Mouse (Mus musculus): ENCODE results near the gene Slc22a22.
A peak's percentile ranks its signal among the peaks of the same experiment; 100 is the strongest.

Slc22a22 gene

DNA sequence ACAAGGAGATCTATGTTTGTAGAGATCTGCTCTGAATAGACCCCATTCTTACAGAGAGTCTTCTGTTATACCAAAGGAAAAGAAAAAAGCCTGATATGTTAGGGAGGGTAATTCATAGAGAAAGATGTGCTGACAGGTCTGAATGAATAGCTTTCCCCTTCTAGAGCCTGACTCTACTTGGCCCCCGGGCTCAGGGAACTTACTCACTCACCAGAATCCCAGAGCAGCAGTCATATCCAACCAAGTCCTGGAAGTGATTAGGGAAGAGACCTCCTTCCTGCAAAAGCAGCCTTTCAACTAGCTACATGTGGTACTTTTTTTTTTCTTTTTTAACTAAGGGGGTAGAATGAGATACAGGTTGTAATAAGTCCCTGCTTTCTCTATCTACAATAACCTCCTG, 111.0 kb downstream of the Slc22a22 start:
- no peak for DNase-seq

DNA sequence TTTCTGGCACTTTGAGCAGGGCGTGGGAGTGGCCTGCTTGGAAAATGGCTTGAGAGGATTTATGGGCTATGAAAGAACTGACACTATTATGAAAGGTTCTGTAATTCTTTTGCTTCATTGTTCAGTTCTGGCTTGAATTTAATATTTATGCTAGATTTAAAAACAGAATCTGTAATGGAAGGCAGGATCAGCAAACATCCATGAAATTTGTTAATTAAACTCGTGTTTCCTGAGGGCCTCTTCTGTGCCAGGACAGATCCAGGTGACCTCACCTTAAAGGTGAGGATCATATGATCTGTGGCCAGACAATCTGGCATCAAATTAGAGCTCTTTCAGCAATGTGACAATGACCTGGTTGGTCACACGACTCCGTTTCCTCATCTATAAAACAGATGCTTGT, 122.1 kb downstream of the Slc22a22 start:
- no peak for DNase-seq

DNA sequence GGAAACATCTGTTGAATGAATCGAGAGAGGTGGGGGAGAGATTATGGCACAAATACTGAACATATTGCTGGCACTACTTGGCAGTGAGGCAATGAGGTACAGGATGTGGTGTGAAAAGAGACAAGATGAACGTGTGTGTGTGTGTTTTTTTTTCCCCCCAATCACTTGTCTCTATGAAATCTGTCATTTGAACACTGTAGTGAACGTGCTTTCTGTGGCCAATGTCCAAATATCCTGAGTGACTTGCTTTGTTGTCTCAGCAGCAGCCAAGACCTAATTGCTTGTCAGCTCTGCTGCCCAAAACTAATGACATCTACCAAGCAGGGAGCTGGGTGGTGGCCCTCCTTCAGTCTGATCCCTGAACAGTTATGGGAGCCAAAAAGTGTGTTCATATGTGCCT, 136.9 kb downstream of the Slc22a22 start:
- DNase-seq, result no peak

DNA sequence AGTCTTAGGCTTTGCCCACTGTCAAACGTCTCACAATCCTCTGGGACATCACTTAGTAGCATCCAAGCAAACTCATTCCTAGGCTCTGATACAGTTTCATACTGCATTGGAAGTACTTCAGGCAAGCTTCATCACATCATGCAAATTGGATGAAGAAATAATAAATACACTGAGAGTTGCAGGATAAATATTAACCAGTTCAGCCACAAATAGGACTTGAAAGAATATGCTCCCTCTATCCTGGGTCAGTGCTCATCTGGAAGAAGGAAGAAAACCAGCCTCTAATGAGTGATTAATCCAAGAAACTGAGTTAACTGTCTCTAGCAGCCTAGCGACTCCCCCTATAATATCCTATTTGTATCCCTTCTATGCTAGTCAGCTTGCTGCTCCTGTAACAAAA, 146.1 kb downstream of the Slc22a22 start:
- DNase-seq, result no peak

DNA sequence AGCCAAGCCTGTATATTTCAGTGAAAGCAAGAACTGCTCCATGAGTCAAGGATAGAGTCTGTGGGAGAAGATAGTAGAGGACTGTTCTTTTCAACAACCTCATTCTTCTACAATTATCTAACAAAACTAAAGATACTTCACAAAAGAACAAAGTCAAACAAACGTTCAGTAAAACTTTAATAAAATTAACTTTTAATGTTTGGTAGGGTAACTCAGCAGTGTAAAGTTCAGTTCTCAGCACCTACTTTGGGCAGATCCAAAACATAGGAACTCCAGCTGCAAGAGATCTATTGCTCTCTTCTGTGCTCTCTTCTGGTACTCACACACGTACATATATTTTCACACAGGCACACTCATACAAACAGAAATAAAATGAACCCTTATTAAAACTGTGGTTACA, 159.4 kb downstream of the Slc22a22 start:
- peak; percentile 5 for DNase-seq

DNA sequence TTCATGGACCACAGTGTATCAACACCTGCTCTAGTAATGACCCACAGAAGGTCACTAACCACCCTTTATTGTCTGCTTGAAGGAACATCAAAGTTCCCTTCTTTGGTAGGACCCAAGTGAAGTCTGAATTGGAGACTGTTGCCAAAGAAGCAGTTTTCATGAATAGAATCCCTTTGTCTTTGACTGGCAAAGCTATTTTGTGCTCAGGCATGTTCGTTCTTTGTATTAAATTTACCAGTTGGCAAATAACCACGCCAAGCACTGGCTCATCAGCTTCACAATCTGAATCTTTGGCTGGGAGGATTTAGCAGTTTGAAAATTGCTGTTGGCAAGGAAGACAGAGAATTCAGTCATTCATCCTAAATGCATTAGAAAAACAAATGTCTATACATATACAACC, 160.9 kb downstream of the Slc22a22 start:
- DNase-seq, result no peak

DNA sequence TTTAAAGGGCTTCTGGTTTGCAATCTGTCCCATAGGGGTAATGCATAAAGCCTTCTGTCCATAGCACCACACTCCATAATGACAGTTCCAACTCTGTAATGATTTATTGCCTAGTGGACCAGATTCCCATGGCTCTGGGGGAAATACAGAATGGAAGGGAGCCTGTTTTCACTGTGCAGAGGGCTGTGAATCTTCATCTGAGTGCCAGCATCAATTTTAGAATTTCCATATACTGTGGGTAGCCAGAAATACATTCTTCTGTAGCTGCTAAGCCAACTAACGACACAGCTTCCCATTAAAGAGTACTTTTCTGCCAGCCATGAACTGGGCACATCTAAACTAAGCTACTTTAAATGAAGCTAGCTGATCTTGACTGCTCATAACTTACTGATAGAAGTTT, 174.7 kb downstream of the Slc22a22 start:
- no peak for DNase-seq

DNA sequence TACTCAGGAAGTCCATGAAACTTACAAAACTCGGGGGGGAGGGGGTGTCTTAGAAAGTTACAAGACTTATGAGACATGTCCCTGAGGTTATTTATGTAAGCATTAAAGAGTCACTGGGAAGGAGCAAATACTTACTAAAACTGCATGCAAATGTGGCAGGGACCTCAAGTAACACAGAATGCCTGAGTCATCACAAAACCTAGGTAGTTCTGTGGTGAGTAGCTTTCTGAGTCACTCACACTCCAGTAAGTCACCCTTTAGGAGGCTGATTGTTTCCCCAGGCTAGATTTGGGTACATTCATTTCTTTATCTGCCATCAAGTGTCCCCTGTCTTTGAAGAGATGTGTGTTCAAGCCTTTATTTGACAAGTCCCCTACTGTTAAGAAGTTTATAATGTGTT, 198.9 kb downstream of the Slc22a22 start:
- DNase-seq, result no peak

DNA sequence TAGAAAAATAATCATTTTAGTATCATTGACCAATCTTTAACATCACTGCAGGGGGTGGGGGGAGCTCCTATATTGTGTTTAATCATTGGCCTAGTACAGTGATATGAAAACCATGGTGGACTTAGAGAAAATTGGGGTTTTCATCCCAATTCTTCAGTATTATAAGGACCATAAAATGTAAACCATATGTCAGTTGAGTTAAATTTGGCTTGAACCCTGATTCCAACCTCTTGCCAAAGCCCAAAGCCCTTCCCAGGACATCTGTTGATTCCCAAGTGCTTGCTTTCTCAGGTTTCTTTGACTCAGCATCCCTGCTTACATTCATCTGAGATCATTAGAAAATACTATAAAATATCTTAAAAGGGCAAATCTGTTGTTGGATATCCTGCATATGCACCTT, 201.0 kb downstream of the Slc22a22 start:
- DNase-seq, result no peak

DNA sequence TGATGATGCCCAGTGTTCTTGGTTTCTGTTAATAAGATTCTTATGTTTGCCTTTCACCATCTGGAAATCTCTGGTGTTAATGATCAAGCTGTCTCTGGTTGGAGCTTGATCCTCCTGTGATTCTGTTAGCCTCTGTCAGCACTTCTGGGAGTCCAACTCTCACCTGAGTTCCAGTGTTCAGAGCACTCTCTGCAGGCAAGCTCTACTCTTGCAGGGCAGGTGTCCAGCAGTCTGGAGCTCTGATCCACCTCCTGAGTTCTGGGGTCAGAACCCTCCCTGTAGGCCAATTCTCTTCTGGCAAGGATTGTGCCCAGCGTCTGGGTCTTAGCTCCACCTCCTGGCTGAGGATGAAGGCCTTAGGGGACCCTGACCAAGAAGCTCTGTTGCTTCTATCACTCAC, 237.4 kb downstream of the Slc22a22 start:
- peak; percentile 83 for DNase-seq

DNA sequence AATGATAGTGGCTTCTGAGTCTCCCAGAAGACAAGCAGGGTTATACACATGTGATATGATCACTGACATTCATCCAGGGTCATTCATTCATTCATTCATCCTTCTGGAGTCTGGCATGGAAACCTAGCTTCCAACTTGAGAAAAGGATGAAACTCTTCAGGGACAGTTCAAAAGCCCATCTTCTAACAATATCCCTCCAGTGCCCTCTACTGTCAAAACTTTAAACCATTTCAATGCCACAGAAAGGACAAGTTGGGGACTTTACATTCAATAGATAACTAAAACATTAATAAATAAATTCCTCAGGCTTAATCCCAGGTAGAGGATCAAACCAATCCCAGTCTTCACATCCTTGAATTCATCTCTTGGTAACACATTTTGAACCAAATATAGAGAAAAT, 247.0 kb downstream of the Slc22a22 start:
- no peak for DNase-seq

DNA sequence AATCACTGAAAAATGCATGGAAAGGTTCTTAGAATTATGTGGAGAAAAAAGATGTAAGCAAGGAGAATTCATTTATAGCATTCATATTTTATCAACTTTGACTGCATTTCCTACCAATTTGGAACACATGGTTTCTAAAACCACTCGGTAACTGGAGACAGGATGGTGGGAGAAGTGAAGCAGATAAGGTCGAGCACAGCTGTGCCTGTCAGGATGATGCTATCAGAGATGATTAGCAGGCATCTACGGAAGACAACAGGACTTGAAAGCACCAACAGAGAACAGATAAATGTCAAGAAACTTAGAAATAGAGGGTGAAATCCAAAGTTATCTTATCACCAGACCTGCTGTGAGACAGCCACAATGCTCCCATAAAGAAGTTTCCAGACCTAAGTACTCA, 272.1 kb downstream of the Slc22a22 start:
- no peak for DNase-seq

DNA sequence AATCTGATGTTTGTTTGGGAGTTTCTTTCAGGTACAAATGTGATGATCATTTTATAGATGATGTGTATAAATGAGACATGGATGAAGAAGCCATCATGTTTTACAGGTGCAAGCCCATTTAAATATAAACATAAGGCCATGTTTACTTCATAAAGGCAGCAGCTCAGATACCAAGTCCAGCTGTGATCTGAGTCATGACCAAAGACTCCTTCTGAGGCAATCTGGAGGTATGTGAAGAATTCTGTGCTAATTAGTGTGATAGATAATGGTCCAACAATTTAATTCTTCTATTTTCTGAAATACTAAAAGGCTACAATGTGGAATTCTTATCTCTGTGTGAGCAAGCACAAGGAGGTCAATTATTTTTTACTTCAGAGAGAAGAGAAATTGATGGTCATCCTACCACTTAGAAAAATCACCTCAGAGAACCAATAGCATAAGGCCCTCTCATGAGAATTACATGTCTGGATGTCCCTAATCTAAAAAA, 272.9 kb downstream of the Slc22a22 start:
- no peak for DNase-seq

Data from kidney, adult 11 months (tissue).